Mouse (Mus musculus) liver, embryonic 14 days (tissue): ENCODE results near the gene Tbc1d19. TPM values are rescaled to one million over a fixed set of nuclear protein-coding genes. Genes with fewer than 3 reads are reported as not detected.

Experiments
- polyA plus RNA-seq: library from polyadenylated mRNA; depleted of rRNA; stranded (reverse); fragments of >200 nt; gene quantifications from 2 replicates; pipeline ENCODE4 v1.2.3, GENCODE M21; 2012; rRNA removed

The Tbc1d19 gene
- 3.7 and 4.0 TPM in 2 replicates for polyA plus RNA-seq

GRCm38 (mm10) chr5:53809115-53809991, at the start of gene Tbc1d19:
Gene Tbc1d19, plus strand, starts transcription at chr5:53809606.

Other genes with a start within 250 kb of the Tbc1d19 start
- 0.01 and 0.06 TPM in 2 replicates for gene Cckar, start 101.9 kb upstream of the Tbc1d19 start, polyA plus RNA-seq
- 2.4 and 2.5 TPM in 2 replicates for gene Stim2, start 188.9 kb downstream of the Tbc1d19 start, polyA plus RNA-seq